Mouse (Mus musculus) frontal cortex, postnatal 14 days (tissue): ENCODE results near the gene Camkk2.

Source experiments
- DNase-seq, 2 experiments: peaks; one replicate each; pipeline ENCODE4 v3.0.0; 2022; ENCODE audit warnings: low spot score in 2 of 2

Gene Camkk2

GRCm38 (mm10) chr5:122698701-122699060 lies 80.5 kb downstream of the Camkk2 start:
- DNase-seq = no peak

GRCm38 (mm10) chr5:122698041-122698700 lies 81.0 kb downstream of the Camkk2 start:
- DNase-seq = no peak

GRCm38 (mm10) chr5:122695516-122695915 lies 83.7 kb downstream of the Camkk2 start:
- no peak for DNase-seq

- no peak for DNase-seq
Observed at GRCm38 (mm10) chr5:122693431-122694207, 85.6 kb downstream of the Camkk2 start.

- DNase-seq = no peak
Observed at GRCm38 (mm10) chr5:122690486-122690885, 88.7 kb downstream of the Camkk2 start.

- DNase-seq = no peak
Observed at GRCm38 (mm10) chr5:122689153-122689552, 90.1 kb downstream of the Camkk2 start.

GRCm38 (mm10) chr5:122687391-122687790 lies 91.8 kb downstream of the Camkk2 start:
- DNase-seq = no peak

- DNase-seq = no peak
Observed at GRCm38 (mm10) chr5:122683926-122684325, 95.3 kb downstream of the Camkk2 start.

- DNase-seq = no peak
Observed at GRCm38 (mm10) chr5:122681276-122681675, 97.9 kb downstream of the Camkk2 start.
